Mouse (Mus musculus) lung, embryonic 14.5 days (tissue): ENCODE results near the gene Uqcr11. TPM values are rescaled to one million over a fixed set of nuclear protein-coding genes. Genes with fewer than 3 reads are reported as not detected.

Experiments
- ATAC-seq: fragments of 200-750 bp; cut with Nextera tagmentation; 2 replicates; pipeline ENCODE4 v1.8.0; 2017; ENCODE audit warnings: mild to moderate bottlenecking, moderate TSS enrichment, moderate library complexity; ENCODE audit not compliant: insufficient read depth
- DNase-seq: peaks from one replicate; pipeline ENCODE4 v3.0.0-alpha.2; 2015
- H3K27ac ChIP-seq: fragments of 300-500 bp; sonication (generic); 2 replicates; pipeline ENCODE4 v1.5.1; 2014; ENCODE audit warnings: low read depth, mild to moderate bottlenecking, moderate library complexity
- H3K27me3 ChIP-seq: fragments of 300-500 bp; sonication (generic); 2 replicates; pipeline ENCODE4 v1.6.1; 2014; ENCODE audit warnings: low read length, control low read depth; ENCODE audit not compliant: insufficient read depth
- H3K36me3 ChIP-seq: fragments of 300-500 bp; sonication (generic); 2 replicates; pipeline ENCODE4 v1.6.1; 2014; ENCODE audit warnings: control low read depth; ENCODE audit not compliant: insufficient read depth
- H3K4me1 ChIP-seq: fragments of 300-500 bp; sonication (generic); 2 replicates; pipeline ENCODE4 v1.6.1; 2014; ENCODE audit warnings: antibody characterized with exemption, control low read depth; ENCODE audit not compliant: insufficient read depth
- H3K4me2 ChIP-seq: fragments of 300-500 bp; sonication (generic); 2 replicates; pipeline ENCODE4 v1.6.1; 2014; ENCODE audit warnings: mild to moderate bottlenecking
- H3K4me3 ChIP-seq: fragments of 300-500 bp; sonication (generic); 2 replicates; pipeline ENCODE4 v1.5.1; 2014; ENCODE audit warnings: low read depth, low read length
- H3K9ac ChIP-seq: fragments of 300-500 bp; sonication (generic); 2 replicates; pipeline ENCODE4 v1.6.1; 2014
- H3K9me3 ChIP-seq: fragments of 300-500 bp; sonication (generic); 2 replicates; pipeline ENCODE4 v1.6.1; 2016; ENCODE audit warnings: low read depth, low read length, control low read depth
- CTCF ChIP-seq: IDR thresholded peaks from 2 replicates; pipeline ENCODE4 v1.5.1; 2016; ENCODE audit warnings: antibody characterized with exemption, low read depth
- WGBS: fragments of 180-500 bp; shearing (Covaris S2); extraction: QIAGEN DNeasy Blood & Tissue Kit; methylation state at CpG from one replicate; pipeline ENCODE4 v1.1.7; 2014; 5-methylcytosine and 5-hydroxymethylcytosine counted together
- polyA plus RNA-seq: library from polyadenylated mRNA; unstranded; fragments of >200 nt; fragmentation: Nextera tagmentation; extraction: Ambion mirVana; gene quantifications from 2 replicates; pipeline ENCODE4 v1.2.1, GENCODE M21; 2014

Gene Uqcr11
- polyA plus RNA-seq, 1 experiment from 2014 or later: 669 TPM

DNA sequence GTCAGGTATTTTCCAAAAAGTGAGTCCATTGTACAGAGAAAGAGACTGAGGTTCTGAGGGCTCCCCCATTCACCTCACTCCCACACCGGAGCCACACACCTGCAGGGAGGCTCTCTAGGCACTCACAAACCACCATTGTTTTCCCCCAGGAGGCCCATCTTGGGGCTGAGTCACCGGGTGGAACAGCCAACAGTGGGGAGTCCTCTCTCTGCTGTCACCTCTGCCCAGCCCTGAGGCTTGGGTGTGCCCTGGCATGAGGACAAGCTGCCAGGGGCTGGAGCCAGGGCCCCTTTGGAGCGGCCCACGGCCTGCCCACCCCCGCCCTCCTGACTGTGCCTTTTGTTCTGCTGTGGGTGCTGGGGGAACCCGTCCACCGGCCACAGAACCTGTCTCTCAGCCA lies 29.1 kb upstream of the Uqcr11 start:
- DNase-seq: peak; percentile 32

DNA sequence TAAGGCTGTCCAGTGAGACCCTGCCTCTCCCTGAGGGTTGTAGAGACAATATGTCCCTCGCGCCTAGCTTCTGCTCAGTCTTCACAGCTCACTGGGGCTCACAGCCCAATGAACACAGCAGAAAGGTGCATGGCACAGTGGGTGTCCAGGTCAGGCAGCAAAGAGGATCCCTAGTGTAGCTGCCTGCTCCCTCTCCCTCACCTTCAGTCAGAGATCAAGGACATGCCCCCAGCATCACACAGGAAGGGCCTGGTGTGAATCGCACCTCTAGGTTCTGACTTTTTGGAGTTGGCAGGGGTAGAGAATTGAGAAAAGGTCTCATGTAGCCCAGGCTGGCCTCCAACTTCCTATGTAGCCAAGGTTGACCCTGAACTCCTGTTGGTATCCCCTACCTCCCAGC lies 28.2 kb upstream of the Uqcr11 start:
- Histone ChIP-seq H3K4me1 (peaks cover 10% of the 10 kb centered on the region; the same call in 1 of the 2 replicates), H3K27me3 (no peaks in the 10 kb centered on the region), H3K9ac (no peak overlapping the region), H3K4me2 (peak overlapping the region; percentile 97; the same call in 1 of the 2 replicates), H3K9me3 (no peaks in the 10 kb centered on the region), H3K4me3 (peak overlapping the region; percentile 100; the same call in 1 of the 2 replicates), H3K36me3 (peaks cover 15% of the 10 kb centered on the region), H3K27ac (no peak overlapping the region)
- WGBS: 76% methylated on average over 3 of the region's 3 CpGs
- no peak for ATAC-seq
- no peak for TF ChIP-seq CTCF
- DNase-seq: no peak

More for the DNA sequence above, 29.1 kb upstream of the Uqcr11 start:
- no peaks in the 10 kb centered on the region for H3K27me3 ChIP-seq
- peak overlapping the region; percentile 22; the same call in 1 of the 2 replicates for H3K4me2 ChIP-seq
- H3K4me1 ChIP-seq: peaks cover 10% of the 10 kb centered on the region; the same call in 1 of the 2 replicates
- WGBS: 53% methylated on average over 7 of the region's 7 CpGs
- TF ChIP-seq CTCF: no peak
- no peaks in the 10 kb centered on the region for H3K9me3 ChIP-seq
- no peak for ATAC-seq
- H3K4me3 ChIP-seq: no peak overlapping the region
- peaks cover 5% of the 10 kb centered on the region; the same call in 1 of the 2 replicates for H3K36me3 ChIP-seq
- peak overlapping the region; percentile 52 for H3K27ac ChIP-seq
- no peak overlapping the region for H3K9ac ChIP-seq

DNA sequence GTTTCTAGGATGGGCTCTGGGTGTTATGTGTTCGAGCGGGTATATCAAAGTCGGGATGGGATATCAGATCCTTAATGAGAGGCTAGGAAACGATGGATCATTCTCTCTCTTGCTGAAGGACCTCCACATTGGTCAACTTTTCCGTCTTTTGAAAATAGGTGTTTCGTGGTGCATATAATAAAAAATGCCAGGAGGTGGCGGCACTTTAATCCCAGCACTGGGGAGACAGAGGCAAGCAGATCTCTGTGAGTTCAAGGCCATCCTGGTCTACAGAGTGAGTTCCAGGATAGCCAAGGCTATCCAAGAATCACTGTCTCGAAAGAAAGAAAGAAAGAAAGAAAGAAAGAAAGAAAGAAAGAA lies 27.6 kb upstream of the Uqcr11 start:
- peak overlapping the region; percentile 100 for H3K4me3 ChIP-seq
- ATAC-seq: no peak
- H3K9me3 ChIP-seq: no peaks in the 10 kb centered on the region
- H3K4me1 ChIP-seq: peaks cover 10% of the 10 kb centered on the region; the same call in 1 of the 2 replicates
- H3K36me3 ChIP-seq: peaks cover 21% of the 10 kb centered on the region
- WGBS: 7% methylated on average over 8 of the region's 8 CpGs
- TF ChIP-seq CTCF: peak; percentile 26; the same call in 1 of the 2 replicates
- H3K9ac ChIP-seq: peak overlapping the region; percentile 23
- H3K27ac ChIP-seq: no peak overlapping the region
- H3K27me3 ChIP-seq: no peaks in the 10 kb centered on the region
- no peak for DNase-seq
- H3K4me2 ChIP-seq: peak overlapping the region; percentile 97

DNA sequence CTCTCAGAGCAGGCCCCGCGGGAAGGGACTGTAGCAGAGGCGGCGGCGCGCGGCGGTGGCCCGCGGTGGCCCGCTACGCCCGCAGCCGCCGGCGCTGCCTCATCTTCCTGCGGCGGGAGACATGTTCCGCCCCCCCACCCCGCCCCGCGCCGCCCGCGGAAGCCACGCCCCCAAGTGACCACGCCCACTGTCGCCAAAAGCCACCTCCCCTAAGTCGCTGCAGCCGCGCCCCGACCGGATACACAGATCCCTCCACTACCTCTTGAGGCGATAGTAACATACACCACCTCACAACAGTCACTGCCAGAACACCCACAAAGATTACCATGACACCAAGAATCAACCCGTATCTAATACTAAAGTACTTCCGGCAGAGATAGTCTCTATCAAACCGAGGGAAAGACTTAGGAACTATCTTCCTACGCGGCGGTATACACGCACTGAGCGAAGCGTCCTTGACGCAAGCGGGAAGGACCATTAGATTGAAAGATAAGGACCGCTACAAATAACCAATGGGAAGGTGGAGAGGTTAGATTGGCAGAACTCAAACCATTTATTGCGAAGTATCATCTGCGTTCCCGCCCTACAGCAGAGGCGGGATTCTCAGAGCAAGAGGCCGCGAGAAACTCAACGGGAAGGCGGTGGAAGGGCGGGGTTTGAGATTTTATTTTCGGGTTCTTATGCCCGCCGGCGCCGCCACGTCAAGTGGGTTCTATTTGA lies 27.0 kb upstream of the Uqcr11 start, which contains the start of gene Tcf3:
Gene Tcf3 (minus strand): TSS at position 135 of the 720 bp plus-strand sequence.
- Histone ChIP-seq H3K4me3 (peak within 1 kb of the TSS; percentile 100), H3K4me1 (peaks cover 10% of the 10 kb centered on the region; the same call in 1 of the 2 replicates), H3K36me3 (peaks cover 26% of the 10 kb centered on the region), H3K4me2 (peak within 1 kb of the TSS; percentile 97), H3K27me3 (no peaks in the 10 kb centered on the region), H3K27ac (peak within 1 kb of the TSS; percentile 93), H3K9me3 (no peaks in the 10 kb centered on the region), H3K9ac (peak within 1 kb of the TSS; percentile 98)
- ATAC-seq (peak; percentile 92), DNase-seq (peak; percentile 99)
- under 1% methylated on average over 60 of the region's 61 CpGs for WGBS
- no peak for TF ChIP-seq CTCF

DNA sequence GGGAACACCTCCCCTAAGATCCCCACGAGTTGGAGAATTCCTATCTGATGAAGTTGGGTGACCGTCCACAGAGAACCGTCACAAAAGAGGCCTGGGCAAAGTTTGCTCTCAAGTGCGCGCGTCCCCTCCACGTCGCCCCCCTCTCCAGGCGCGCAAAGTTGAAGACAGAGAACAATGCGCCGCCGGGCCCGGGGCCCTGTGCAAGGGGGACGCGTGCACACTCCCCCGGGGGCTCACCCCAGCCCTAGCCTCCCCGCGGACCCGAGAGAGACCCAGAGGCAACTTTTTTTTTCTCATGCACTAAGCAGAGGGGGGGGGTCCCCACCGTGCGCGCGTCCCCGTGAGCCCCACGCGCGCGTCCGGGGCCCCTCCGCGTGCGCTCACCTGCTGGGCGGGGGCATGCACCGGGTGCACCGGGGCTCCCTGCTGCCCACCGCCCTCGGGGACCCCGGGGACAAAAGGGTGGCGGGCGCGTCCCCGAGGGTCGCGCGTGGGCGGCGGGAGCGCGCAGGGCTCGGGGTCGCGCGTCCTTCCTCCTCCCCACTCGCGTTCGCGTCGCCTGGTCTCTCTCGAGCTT lies 26.4 kb upstream of the Uqcr11 start:
- peak overlapping the region; percentile 97 for H3K4me2 ChIP-seq
- DNase-seq (peak; percentile 76), ATAC-seq (peak; percentile 36; the same call in 1 of the 2 replicates)
- H3K4me1 ChIP-seq: peaks cover 10% of the 10 kb centered on the region; the same call in 1 of the 2 replicates
- H3K4me3 ChIP-seq: peak overlapping the region; percentile 100
- no peaks in the 10 kb centered on the region for H3K27me3 ChIP-seq
- WGBS: under 1% methylated on average over 59 of the region's 60 CpGs
- H3K27ac ChIP-seq: peak overlapping the region; percentile 93
- TF ChIP-seq CTCF: no peak
- H3K36me3 ChIP-seq: peaks cover 33% of the 10 kb centered on the region
- peak overlapping the region; percentile 98 for H3K9ac ChIP-seq
- H3K9me3 ChIP-seq: no peaks in the 10 kb centered on the region

DNA sequence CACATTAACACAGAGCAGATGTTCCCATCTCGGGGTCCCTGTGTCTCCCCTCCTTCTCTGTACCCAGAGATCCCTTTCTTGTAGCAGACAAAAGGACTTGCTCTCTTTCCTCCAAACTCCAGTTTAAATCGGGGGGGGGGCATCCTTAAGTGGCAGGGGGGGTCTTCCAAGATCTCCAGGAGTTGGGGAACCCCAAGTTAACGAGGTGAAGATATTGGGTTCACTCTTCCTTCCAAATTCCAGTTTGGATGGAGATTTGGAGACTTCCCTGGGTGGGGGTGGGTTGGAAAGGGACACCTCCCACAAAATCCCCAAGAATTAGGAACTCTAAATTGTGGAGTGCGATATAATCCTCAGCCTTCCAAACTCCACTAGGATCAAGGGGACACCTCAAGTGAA lies 25.8 kb upstream of the Uqcr11 start:
- Histone ChIP-seq H3K4me3 (peak overlapping the region; percentile 100), H3K4me2 (peak overlapping the region; percentile 97), H3K27ac (peak overlapping the region; percentile 93), H3K9ac (peak overlapping the region; percentile 98), H3K9me3 (no peaks in the 10 kb centered on the region), H3K36me3 (peaks cover 39% of the 10 kb centered on the region), H3K4me1 (peaks cover 10% of the 10 kb centered on the region; the same call in 1 of the 2 replicates), H3K27me3 (no peaks in the 10 kb centered on the region)
- no peak for TF ChIP-seq CTCF
- ATAC-seq: no peak
- no peak for DNase-seq
- WGBS: 1% methylated on average over 4 of the region's 4 CpGs
